Mouse (Mus musculus) spleen, adult 2 months (tissue): ENCODE measurements around the gene Upk1a.

Experiments used
- CTCF ChIP-seq: fragments of 200-500 bp; IDR thresholded peaks from 2 replicates; pipeline ENCODE4 v1.5.1; 2011; ENCODE audit warnings: mild to moderate bottlenecking, inconsistent platforms; ENCODE audit not compliant: insufficient read depth, insufficient read length, insufficient replicate concordance; ENCODE audit errors: extremely low read depth
- POLR2A ChIP-seq: fragments of 200-500 bp; IDR thresholded peaks from 2 replicates; pipeline ENCODE4 v1.6.1; 2011; ENCODE audit warnings: low read depth, low read length, inconsistent platforms

- TF ChIP-seq CTCF (no peak), POLR2A (no peak)
These were observed 58.6 kb downstream of the Upk1a start for GRCm38 (mm10) chr7:30553810-30554584.
